Mouse (Mus musculus) layer of hippocampus, postnatal 14 days (tissue): ENCODE results near the gene Arhgef38. TPM values are rescaled to one million over a fixed set of nuclear protein-coding genes. Genes with fewer than 3 reads are reported as not detected.

ENCODE experiments used
- DNase-seq, 2 experiments: peaks; one replicate each; pipeline ENCODE4 v3.0.0; 2021 to 2022; ENCODE audit warnings: low spot score in 2 of 2, mixed read lengths in 1 of 2
- total RNA-seq, 2 experiments: library from RNA; stranded (reverse); gene quantifications; 2 replicates each; pipeline ENCODE4 v1.2.3; 2021

Gene Arhgef38
- total RNA-seq, 2 experiments from 2014 or later: not detected

DNA sequence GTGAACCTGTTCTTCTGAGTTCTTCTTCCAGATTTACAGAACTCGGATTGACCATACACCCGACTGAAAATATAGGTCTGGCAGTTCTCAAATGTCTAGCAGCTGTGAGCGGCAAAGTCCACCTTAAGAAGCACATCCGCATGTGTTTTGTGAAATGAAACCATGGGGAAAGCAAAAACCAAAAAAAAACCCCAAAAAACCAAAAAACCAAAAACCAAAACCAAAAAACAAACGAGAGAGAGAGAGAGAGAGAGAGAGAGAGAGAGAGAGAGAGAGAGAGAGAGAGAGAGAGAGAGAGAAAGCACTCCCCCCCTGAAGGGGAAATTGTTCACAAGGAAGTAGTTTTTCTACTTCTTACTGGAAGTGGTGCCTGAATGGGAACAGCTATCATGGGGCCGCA is 67.2 kb downstream of the Arhgef38 start:
- no peak for DNase-seq

- DNase-seq: no peak
Measured at GRCm38 (mm10) chr3:133165130-133165529, 69.6 kb downstream of the Arhgef38 start.

DNA sequence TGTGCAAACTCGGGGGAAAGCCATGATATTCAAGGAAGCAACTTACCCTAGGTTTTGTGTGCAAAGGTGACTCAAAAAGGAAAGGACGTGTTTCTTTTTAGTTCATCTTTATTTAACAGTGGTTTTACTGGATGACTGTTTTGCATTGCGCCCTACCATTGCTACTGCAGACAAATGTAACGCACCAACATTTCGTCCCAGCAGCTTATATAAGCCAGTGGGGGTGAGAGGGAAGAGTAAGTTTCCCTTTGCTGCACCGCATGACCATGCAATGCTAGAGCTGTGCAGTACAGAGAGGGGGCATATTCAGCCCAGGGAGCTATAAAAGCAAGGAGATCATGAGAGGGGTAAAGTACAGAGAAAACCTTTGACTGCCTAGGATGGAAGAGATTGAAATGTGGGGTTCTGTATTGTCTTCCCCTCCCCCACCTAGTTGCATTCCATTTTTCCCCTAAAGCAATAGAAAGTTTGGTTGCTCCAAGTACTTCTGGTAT is 70.8 kb downstream of the Arhgef38 start:
- no peak for DNase-seq

GRCm38 (mm10) chr3:133163174-133163573 is 71.6 kb downstream of the Arhgef38 start:
- DNase-seq: peak in 1 of 2 experiments; percentile 44

DNA sequence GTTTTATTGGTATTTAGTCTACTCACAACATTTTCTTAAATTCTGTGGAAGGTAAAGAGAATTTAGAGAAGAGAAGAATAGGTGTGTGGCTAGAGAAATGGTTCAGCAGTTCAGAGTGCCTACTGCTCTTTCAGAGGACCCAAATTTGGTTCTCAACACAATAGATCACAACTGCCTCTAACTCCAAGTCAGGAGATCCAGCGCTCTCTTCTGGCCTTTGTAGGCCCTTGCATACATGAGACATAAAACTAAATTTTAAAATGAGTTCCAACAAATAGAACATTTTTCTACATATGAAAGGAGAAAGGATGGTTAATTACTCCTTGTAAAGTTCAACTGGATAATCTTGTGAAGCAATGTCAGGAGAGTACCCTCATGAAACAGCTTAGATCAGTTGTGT is 73.3 kb downstream of the Arhgef38 start:
- DNase-seq: no peak

DNA sequence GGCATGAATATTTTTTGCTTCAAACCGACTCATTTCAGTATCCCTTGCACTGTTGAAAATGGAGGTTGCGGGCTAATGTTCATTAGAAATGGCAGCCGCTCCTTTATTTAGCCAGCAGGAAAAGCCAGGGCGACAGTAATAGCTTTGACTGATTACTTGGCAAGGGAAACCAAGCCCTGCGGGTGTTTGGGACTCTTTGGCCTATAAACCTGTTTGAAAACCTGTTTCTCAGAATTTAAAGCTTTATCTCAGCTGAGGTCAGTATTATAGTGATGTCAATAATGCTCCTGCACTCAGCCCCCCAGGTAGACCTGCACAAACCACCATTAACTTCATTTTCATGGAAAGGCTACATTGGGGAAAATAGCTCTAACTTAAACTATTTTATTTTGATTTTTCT is 76.5 kb downstream of the Arhgef38 start:
- no peak for DNase-seq

- DNase-seq: peak; percentile 11 to 24
Measured at GRCm38 (mm10) chr3:133154683-133155082, 80.1 kb downstream of the Arhgef38 start.

DNA sequence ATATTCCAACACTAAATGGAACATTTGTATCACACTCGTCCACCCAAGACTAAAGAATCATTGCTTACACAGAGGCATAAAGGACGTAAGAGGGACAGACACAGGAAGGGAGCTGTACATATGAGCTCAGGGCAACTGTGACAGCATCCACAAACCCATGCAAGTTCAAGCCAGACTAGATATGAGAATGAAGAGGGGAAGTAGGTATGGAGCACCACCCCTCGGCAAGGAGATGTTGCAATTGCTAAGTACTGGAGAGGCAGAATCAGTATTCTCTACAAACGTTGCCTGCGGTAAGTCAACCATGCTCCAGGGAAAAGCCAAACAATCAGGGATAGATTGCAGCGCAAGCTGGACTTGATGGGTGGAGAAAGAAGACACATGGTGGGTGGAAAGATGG is 81.1 kb downstream of the Arhgef38 start:
- no peak for DNase-seq

DNA sequence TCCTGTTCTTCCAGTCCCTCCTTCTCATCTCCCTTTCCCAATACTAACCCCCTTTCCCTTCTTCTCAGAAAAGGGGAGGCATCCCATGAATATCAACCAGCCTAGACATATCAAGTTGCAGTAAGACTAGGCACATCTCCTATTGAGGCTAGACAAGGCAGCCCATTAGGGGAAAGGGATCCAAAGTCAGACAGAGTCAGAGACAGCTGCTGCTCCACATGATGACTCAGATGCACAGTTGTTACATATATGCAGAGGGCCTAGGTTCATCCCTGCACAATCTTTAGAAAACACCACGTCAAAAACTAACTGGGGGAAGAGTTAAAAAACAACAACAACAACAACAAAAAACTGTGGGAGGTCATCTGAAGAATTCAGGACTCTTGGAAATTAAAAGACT is 81.9 kb downstream of the Arhgef38 start:
- no peak for DNase-seq

GRCm38 (mm10) chr3:133151629-133152028 is 83.1 kb downstream of the Arhgef38 start:
- DNase-seq: no peak

- no peak for DNase-seq
Measured at GRCm38 (mm10) chr3:133144511-133145147, 90.1 kb downstream of the Arhgef38 start.

- no peak for DNase-seq
Measured at GRCm38 (mm10) chr3:133141877-133142276, 92.9 kb downstream of the Arhgef38 start.

DNA sequence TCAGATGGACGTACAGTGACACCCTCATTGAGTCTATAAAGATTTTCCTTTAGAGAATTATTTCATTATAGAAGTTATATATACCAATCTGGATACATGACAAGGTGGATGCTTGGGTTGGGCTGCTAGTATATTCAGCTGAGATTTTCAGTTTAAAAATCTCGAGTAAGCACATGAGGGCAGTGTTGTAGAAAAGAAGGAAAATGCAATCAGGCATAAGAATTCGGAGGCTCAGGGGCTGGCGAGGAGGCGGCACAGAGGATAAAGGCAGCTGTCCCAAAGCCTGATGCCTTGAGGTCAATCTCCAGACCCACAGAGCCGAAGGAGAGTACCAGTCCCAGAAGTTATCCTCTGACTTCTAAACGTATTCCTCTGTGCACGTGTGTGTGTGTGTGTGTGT is 102.1 kb downstream of the Arhgef38 start:
- peak in 1 of 2 experiments; percentile 18 for DNase-seq

DNA sequence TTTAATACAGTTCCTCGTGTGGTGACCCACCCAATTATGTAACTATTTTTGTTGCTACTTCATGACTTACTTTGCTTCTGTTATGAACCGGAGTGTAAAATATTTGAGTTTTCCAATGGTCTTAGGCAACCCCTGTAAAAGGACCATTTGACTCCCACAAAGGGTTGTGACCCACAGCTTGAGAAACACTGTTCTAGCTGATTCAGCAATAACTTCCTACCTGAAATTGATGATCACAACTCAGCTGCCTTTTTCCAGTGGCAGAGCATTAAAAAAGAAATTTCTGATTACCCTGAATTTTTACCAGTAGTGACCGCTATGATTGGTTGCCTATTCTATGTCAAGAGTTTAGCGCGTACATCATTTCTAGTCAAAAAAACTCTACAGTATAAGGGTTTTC is 103.4 kb downstream of the Arhgef38 start:
- DNase-seq: no peak

- no peak for DNase-seq
Measured at GRCm38 (mm10) chr3:133113281-133113680, 121.5 kb downstream of the Arhgef38 start.

DNA sequence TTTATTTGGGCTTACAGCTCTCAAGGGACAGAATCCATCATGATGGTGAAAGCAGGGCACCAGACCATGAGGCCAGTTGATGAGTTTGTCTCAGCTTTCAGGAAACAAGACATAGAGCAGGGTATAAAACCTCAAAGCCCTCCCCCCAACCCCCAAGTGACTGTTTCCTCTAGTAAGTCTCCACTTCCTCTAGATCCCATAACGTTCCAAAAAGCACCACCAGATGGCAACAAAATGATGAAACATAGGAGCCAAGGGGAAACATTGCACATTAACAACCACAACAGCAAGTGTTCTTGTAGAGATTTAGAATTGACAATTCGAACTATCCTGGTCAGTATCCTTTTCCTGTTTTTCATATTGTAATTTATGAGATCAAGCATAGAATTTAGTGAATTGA is 123.0 kb downstream of the Arhgef38 start:
- DNase-seq: peak in 1 of 2 experiments; percentile 25

- DNase-seq: no peak
Measured at GRCm38 (mm10) chr3:133109844-133110243, 124.9 kb downstream of the Arhgef38 start.

- no peak for DNase-seq
Measured at GRCm38 (mm10) chr3:133108731-133109130, 126.0 kb downstream of the Arhgef38 start.

GRCm38 (mm10) chr3:133104436-133104835 is 130.3 kb downstream of the Arhgef38 start:
- DNase-seq: no peak

DNA sequence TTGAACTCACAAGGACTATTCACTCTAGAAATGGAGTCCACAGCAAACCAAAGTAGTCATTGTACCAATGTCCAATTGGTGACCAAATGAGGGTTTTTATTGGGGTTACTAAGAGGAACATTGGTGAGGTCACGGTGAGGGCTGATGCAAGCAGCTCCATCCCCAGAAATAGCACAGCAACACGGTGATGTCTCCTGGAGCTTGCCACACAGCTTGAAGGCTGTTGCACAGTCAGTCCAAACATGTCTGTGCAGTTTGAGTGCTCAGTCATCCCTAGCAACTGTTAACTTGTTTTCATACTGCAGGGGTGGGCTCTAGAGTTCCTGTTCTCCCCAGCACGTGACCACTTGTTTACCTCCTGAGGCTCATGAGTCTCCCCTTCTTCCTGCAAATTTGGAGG is 131.0 kb downstream of the Arhgef38 start:
- DNase-seq: no peak

DNA sequence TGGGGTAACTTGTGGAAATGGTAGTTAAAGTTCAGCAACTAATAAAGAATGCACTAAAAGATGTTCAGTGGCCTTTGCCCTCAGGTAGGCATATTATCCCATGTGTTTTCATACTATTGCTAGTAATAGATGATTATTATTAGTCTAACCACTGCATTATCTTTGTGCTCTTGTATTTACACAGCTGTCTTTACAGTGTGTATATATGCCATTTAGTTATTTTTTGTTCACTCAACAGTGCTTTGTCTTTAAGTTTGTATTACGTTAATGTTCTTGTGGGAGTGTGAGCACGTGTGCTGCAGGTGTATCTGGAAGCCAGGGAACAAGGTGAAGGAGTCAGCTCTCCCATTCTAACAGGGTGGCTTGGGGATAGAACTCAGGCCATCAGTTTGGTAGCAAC is 135.8 kb downstream of the Arhgef38 start:
- DNase-seq: no peak

DNA sequence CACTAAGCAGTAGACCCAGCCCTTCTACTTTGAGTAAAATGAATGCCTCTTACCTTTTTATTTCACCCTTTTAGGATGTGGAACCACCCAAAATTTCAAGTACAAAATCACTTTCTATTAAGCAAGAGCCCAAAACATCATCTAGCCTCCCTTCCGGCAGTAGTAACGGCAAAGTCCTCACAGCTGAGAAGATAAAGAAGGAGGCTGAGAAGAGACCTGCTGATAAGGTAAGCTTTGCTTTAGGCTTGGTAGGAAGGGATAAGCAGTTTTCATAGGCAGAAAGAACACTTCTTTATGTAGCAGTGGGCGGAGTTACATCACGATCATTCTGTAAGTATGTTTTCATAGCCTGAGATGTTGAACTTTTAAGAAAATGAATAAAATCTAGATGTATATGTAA is 136.4 kb downstream of the Arhgef38 start:
- DNase-seq: no peak

DNA sequence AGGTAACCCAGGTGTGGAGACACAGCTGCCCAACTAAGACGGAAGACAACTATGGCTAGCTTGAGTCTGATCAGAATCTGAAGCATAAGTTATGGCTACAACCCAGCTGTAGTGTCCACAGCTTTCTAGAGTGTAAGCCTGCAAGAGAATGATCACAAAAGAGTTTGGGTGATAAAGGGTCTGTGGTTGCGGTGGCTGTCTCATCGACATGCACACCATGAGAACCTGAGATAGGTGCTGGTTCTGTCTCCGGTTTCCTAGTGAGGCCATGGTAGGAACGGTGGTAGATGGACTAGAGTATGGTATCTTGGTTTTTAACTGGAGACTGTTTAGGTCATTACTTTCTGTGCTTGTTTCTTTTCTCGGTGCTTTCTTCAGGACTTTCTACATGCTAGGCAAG is 136.8 kb downstream of the Arhgef38 start:
- no peak for DNase-seq
